Mouse (Mus musculus) urinary bladder, postnatal 10 days (tissue): ENCODE results near the gene Obsl1.

Source experiments
- DNase-seq: peaks from one replicate; pipeline ENCODE4 v3.0.0; 2022; ENCODE audit warnings: low spot score

The Obsl1 gene

GRCm38 (mm10) chr1:75505956-75506831 lies at the start of gene Obsl1:
Obsl1 (minus strand) TSS chr1:75506452.
- no peak for DNase-seq

DNA sequence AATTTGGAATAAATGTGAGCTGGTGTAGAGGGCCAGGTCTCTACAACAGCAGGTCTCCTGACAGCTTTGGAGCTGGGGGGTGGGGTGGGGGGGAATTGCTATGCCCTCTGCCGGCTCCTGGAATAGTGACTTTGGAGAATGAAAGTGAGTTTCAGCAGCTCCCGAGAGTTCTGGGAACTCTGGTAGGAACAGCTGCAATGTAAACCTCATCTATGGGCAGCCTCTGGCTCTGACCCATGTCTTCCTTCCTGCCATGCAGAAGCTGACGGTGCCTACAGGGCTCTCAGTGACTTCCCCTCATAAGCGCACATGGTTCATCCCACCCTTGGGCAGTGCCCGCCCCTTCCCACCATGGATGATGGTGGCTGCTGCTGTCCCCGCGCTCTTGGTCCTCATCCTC lies 49.4 kb upstream of the Obsl1 start:
- no peak for DNase-seq

DNA sequence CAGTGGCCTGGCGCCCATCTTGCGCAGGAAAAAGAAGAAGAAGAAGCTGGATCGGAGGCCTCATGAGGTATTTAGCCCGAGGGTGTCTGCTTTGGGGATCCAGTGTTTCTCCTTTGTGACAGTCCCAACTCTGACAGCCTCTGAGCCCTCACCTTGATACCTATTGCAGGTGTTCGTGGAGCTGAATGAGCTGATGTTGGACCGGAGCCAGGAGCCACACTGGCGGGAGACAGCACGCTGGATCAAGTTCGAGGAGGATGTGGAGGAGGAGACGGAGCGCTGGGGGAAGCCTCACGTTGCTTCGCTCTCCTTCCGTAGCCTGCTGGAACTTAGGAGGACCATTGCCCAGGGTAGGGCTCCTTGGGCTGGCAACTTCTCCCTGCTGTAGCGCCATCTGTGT lies 44.3 kb upstream of the Obsl1 start:
- no peak for DNase-seq

GRCm38 (mm10) chr1:75549289-75550279 lies 43.3 kb upstream of the Obsl1 start:
- DNase-seq, result no peak

- no peak for DNase-seq
Observed at GRCm38 (mm10) chr1:75548871-75549270, 42.6 kb upstream of the Obsl1 start.

GRCm38 (mm10) chr1:75548083-75548482 lies 41.8 kb upstream of the Obsl1 start:
- no peak for DNase-seq

DNA sequence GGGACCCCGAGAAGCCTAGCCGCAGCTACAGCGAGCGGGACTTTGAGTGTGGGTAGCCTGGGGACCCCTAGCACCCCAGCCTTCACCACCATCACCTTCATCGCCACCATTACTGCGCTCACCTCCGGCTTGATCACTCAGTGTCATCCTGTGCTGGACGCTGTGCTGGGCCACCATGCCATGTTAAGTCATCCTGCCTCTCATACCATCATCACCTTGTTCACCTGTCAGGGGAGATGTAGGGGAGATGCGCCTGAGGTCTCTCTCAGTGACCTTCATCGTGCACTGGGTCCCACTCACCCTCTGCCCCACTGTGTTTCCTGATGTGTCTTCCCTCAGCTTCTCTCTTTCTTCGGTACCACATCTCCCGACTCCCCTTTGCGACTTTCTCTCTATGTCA lies 41.1 kb upstream of the Obsl1 start:
- DNase-seq, result no peak

- no peak for DNase-seq
Observed at GRCm38 (mm10) chr1:75545965-75546956, 40.0 kb upstream of the Obsl1 start, which contains the start of gene Slc4a3. Slc4a3 (plus strand) TSS chr1:75546266.

GRCm38 (mm10) chr1:75544351-75544750 lies 38.1 kb upstream of the Obsl1 start:
- no peak for DNase-seq

DNA sequence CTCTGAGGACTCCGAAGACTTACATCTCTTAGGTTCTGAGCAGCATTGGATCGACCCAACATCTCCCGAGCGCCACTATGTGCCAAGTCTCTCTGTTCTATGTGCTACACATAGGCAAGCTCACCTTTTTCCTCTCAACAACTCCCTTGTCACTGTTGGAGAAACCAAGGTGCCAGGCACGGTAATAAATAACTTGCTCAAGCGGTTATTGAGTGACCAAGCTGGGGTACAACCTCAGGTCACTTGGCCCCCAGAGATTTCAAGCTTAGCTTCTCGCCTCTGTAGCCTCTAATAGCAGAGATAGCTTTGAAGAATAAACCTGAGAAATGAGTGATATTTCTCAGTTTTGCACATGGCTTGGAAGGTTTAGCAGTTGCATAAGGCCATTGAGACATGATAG lies 35.2 kb upstream of the Obsl1 start:
- no peak for DNase-seq

DNA sequence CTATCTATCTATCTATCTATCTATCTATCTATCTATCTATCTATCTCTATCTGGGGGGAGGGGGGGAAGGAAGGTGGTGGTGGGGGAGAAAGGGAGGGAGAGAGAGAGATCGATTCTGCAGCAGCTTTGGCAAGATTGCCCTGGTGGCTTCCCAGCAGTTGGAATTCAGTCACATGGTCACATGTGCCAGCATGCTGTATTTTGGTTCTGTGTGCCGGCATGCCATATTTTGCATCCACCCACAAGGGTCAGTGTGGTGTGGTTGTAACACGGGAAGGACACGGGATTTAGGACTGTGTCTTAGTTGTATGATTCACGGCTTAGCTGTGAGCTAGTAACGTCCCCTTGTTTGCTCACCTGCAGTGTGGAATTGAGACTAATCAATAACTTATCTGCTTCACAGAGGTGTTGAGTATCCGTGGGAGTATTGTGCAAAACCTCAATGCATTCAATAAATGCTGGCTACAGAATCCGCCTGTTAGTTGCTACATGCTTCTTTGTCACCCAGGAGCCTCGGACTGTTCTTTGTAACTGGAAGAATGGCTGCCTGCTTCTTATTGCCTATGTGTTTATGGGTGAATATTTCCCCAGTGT lies 32.4 kb upstream of the Obsl1 start:
- no peak for DNase-seq

- DNase-seq, result no peak
Observed at GRCm38 (mm10) chr1:75537587-75537986, 31.3 kb upstream of the Obsl1 start.

- no peak for DNase-seq
Observed at GRCm38 (mm10) chr1:75533325-75534252, 27.3 kb upstream of the Obsl1 start.

GRCm38 (mm10) chr1:75532280-75533172 lies 26.3 kb upstream of the Obsl1 start:
- DNase-seq, result no peak

- DNase-seq, result no peak
Observed at GRCm38 (mm10) chr1:75530546-75530945, 24.3 kb upstream of the Obsl1 start.

- no peak for DNase-seq
Observed at GRCm38 (mm10) chr1:75524679-75525078, 18.4 kb upstream of the Obsl1 start.

GRCm38 (mm10) chr1:75521321-75522031 lies 15.2 kb upstream of the Obsl1 start, which contains the start of gene Stk11ip:
Stk11ip (plus strand) TSS chr1:75521529.
- DNase-seq, result peak; percentile 77

- no peak for DNase-seq
Observed at GRCm38 (mm10) chr1:75519576-75519975, 13.3 kb upstream of the Obsl1 start.
